8 mouse cellular contexts compared by ENCODE assay signal in genomic region chr9:87144532-87144931, GRCm38 (mm10). TPM values are rescaled to one million over a fixed set of nuclear protein-coding genes. Genes with fewer than 3 reads are reported as not detected.
DNase-seq lines count a peak whose midpoint lies in the region; ATAC-seq and TF ChIP-seq lines count a peak whose summit lies in the region.

No protein-coding gene starts in this region.

- TF ChIP-seq POLR2A in limb, embryonic 14.5 days (IDR thresholded peaks at IDR 0.05; ENCODE audit: borderline replicate concordance, extremely low read depth, insufficient read depth, insufficient read length), result no peak

- H3K4me1 ChIP-seq in limb, embryonic 14.5 days (ENCODE audit: control insufficient read depth, insufficient read depth, low read length), result peaks cover 3% of the 10 kb centered on the region; the same call in 1 of the 2 replicates
- no peaks in the 10 kb centered on the region for H3K4me1 ChIP-seq in stomach, postnatal 0 days (replicated peaks; ENCODE audit: control insufficient read depth, insufficient read depth)

- no peak for TF ChIP-seq CTCF in stomach, postnatal 0 days (IDR thresholded peaks at IDR 0.05; ENCODE audit: low read depth)

- peak overlapping the region; percentile 35 for H3K4me3 ChIP-seq in limb, embryonic 14.5 days (replicated peaks; ENCODE audit: low read length)
- peak overlapping the region; percentile 20 for H3K4me3 ChIP-seq in stomach, postnatal 0 days (ENCODE audit: low read depth, low read length)

- peaks cover 26% of the 10 kb centered on the region for H3K27me3 ChIP-seq in limb, embryonic 14.5 days (ENCODE audit: control insufficient read depth, insufficient read depth, low read length)
- no peaks in the 10 kb centered on the region for H3K27me3 ChIP-seq in stomach, postnatal 0 days (ENCODE audit: control insufficient read depth, insufficient read depth, low read length)

- no peak for DNase-seq in frontal cortex, postnatal 10 days (ENCODE audit: low spot score in 2 of 2)
- peak; percentile 11 for DNase-seq in right cerebral cortex, postnatal 25 days
- no peak for DNase-seq in right cerebral cortex, adult 18-20 months
- DNase-seq in limb, embryonic 14.5 days (ENCODE audit: low spot score), result no peak
- DNase-seq in stomach, postnatal 0 days (ENCODE audit: low spot score), result peak; percentile 16
- DNase-seq in embryo, embryonic 10 days (ENCODE audit: low spot score), result no peak

- TF ChIP-seq EP300 in stomach, postnatal 0 days (optimal IDR thresholded peaks at IDR 0.05), result no peak

- H3K9ac ChIP-seq in limb, embryonic 14.5 days (ENCODE audit: low read depth, low read length, severe bottlenecking), result peak overlapping the region; percentile 25; the same call in 1 of the 2 replicates
- no peak overlapping the region for H3K9ac ChIP-seq in stomach, postnatal 0 days (ENCODE audit: low read length)

- H3K36me3 ChIP-seq in limb, embryonic 14.5 days (ENCODE audit: control insufficient read depth, insufficient read depth, low read length), result no peaks in the 10 kb centered on the region
- H3K36me3 ChIP-seq in stomach, postnatal 0 days (ENCODE audit: control insufficient read depth, insufficient read depth, low read length), result no peaks in the 10 kb centered on the region

- 2% methylated on average over 19 of the region's 19 CpGs for WGBS in limb, embryonic 14.5 days
- WGBS in stomach, postnatal 0 days, result 2% methylated on average over 19 of the region's 19 CpGs

- peak; percentile 36 for ATAC-seq in frontal cortex, adult (ENCODE audit: low TSS enrichment)
- peak; percentile 30; the same call in 1 of the 2 replicates for ATAC-seq in granulocyte monocyte progenitor cell, adult 5-6 weeks (replicated peaks; ENCODE audit: poor library complexity, severe bottlenecking)
- ATAC-seq in limb, embryonic 14.5 days (ENCODE audit: low FRiP score, low read depth), result no peak; the same call in 1 of the 2 replicates
- ATAC-seq in stomach, postnatal 0 days (ENCODE audit: low FRiP score, low TSS enrichment), result no peak

- H3K27ac ChIP-seq in limb, embryonic 14.5 days (replicated peaks; ENCODE audit: low read depth, low read length), result no peak overlapping the region
- no peak overlapping the region for H3K27ac ChIP-seq in stomach, postnatal 0 days (replicated peaks)

- H3K9me3 ChIP-seq in limb, embryonic 14.5 days (ENCODE audit: control insufficient read depth, low read length), result no peaks in the 10 kb centered on the region
- H3K9me3 ChIP-seq in stomach, postnatal 0 days (ENCODE audit: control insufficient read depth, low read length), result no peaks in the 10 kb centered on the region

- peak overlapping the region; percentile 48 for H3K4me2 ChIP-seq in limb, embryonic 14.5 days (replicated peaks; ENCODE audit: low read depth, low read length, severe bottlenecking)
- peak overlapping the region; percentile 47 for H3K4me2 ChIP-seq in stomach, postnatal 0 days (replicated peaks; ENCODE audit: low read depth)

RNA-seq across cellular contexts. Expression of gene Mrap2, which starts 0.4 kb away (rescaled TPM):
- total RNA-seq in granulocyte monocyte progenitor cell, adult 5-6 weeks (2014; fragmentation: Nextera tagmentation), result not detected in 2 replicates
- not detected in 2 replicates for total RNA-seq in granulocyte monocyte progenitor cell, adult 5-6 weeks (2017)
- polyA plus RNA-seq in limb, embryonic 14.5 days (2012; rRNA removed), result 0.14 and 0.23 TPM in 2 replicates
- 0.22 TPM in 1 of 2 replicates, not detected in the other for polyA plus RNA-seq in limb, embryonic 14.5 days (2014; fragmentation: Nextera tagmentation; extraction: Ambion mirVana)
- 0.18 and 0.34 TPM in 2 replicates for polyA plus RNA-seq in stomach, postnatal 0 days (2015; fragmentation: Nextera tagmentation; extraction: Ambion mirVana)

Comparison
In these comparisons a context has a peak if more than half of its experiments do, and no peak if none do; other contexts are left out.
1. DNase-seq: peak in right cerebral cortex, postnatal 25 days (single experiment) and stomach, postnatal 0 days (single experiment); none in frontal cortex, postnatal 10 days (0 of 2), right cerebral cortex, adult 18-20 months (single experiment), limb, embryonic 14.5 days (single experiment) and embryo, embryonic 10 days (single experiment).
2. ATAC-seq: peak in frontal cortex, adult (single experiment) and granulocyte monocyte progenitor cell, adult 5-6 weeks (single experiment); none in limb, embryonic 14.5 days (single experiment) and stomach, postnatal 0 days (single experiment).